Mouse (Mus musculus) left cerebral cortex, adult 18-20 months (tissue): ENCODE measurements around the gene Rad51d. TPM values are rescaled to one million over a fixed set of nuclear protein-coding genes. Genes with fewer than 3 reads are reported as not detected.
"Not testable (repeated sequence)": the region's sequence is repeated elsewhere in the genome, so short reads cannot be mapped to it uniquely, and the experiment has no call there.

ENCODE experiments used
- DNase-seq, 2 experiments: peaks; one replicate each; pipeline ENCODE4 v3.0.0; 2021 to 2022; ENCODE audit warnings: low spot score in 2 of 2, mixed read lengths in 1 of 2
- total RNA-seq, 2 experiments: library from RNA; stranded (reverse); gene quantifications; 2 replicates each; pipeline ENCODE4 v1.2.3; 2021

Rad51d gene
- total RNA-seq, 2 experiments from 2014 or later = 17.5 to 21.0 TPM

DNA sequence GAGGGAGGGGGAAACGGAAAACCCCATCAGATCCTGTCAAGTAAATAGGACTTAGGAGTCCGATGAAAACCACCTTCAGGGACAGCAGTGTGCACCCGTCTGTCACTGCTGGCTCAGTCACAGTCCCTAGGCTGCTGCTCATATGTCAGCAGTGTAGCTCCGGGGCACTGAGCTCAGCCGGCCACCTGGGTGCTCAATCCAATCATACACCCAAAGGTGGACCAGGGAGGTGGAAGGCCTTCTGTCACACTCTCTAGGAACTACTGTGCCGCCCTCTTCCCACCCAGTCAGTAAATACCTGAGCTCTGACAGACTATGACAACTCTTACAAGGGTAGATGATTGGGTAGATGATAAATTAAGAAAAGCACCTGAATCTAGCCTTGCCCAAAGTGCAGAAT, 29.7 kb downstream of the Rad51d start:
- no peak for DNase-seq

GRCm38 (mm10) chr11:82857307-82857848, 33.0 kb downstream of the Rad51d start:
- DNase-seq = no peak

DNA sequence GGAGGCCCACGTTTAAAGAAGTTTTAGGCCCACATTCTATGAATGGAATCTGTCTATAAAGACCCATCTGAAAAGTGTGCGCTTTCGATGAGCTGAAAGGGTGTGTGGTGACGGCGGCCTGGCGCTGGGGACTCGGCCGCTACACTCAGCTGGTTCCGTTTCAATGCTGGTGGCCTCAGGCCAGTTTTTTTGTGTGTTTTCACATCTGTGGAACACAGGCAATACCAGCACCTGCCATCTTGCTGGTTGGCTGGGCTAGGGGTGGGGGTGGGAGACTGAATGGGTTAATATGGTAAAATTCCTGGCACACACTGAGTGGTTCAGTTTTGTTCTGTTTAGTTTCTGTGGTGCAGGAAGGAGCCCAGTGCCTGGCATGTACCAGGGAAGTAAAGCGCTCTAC, 34.4 kb downstream of the Rad51d start:
- DNase-seq = no peak

DNA sequence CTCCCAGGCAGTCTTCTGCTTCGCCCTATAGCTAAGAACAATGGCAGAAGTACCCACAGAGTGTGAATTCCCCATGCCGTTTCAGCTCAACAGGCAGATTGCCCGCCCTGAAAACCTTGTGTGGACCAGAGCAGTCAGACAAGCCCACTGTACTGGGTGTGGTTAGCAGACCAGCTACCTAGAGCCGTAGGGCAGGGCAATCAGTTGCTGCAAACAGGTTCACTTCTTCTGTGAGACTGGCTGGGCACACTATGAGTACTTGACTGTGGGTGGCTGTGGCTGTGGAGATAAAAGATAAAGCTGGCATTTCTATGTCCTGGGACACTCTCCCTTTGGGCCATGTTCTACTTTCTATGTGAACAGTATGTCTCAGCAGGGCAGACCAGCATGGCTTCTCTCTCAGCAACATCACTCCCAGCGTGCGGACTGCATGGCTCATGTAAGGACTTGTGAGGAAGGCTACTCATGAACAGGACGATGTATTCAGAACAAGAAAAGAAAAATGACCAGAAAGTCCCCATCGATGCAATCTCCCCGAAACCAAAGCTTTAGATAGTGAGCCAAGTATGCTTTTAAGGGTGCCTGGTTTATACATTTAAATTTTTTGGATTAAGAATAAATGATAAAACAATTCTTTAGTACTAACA, 35.0 kb downstream of the Rad51d start:
- no peak for DNase-seq

DNA sequence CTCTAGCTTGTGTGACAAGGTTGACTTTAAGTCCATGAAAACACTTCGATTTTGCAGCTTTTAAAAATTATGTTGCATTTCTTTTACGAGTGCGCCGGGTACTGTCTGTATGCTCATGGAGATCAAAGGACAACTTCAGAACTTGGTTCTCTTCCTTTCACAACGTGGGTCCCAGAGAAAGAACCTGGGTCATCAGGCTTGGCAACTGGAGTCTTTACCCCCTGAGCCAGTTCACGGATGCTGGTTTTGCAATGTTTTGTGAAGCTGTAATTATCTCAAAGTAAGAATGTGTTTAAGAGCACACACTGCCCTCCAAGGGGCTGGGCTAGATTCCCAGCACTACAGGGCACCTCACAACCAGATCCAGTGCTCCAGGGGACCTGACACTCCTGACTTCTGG, 36.3 kb downstream of the Rad51d start:
- no peak for DNase-seq

- DNase-seq = no peak
These were observed 37.5 kb downstream of the Rad51d start for GRCm38 (mm10) chr11:82852958-82853357.

GRCm38 (mm10) chr11:82852540-82852939, 37.9 kb downstream of the Rad51d start:
- DNase-seq = no peak

DNA sequence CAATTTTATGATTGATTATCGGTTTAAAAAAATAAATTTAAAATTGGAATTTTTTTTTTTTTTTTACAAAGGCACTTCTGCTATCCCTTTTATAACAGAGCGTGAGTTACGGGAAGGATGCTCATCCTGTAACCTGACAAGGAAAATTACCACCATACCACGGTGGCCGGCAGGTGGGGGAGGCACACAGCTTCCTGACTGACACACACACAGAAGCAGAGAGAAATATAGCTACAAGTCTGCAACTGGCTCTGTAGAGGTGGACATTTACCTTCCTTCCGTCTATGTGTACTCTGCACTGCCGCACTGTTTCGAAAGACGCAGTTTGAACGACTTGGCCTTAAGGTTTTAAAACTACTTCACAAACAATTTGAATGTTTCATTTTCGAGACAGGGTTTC, 38.3 kb downstream of the Rad51d start:
- no peak for DNase-seq

DNA sequence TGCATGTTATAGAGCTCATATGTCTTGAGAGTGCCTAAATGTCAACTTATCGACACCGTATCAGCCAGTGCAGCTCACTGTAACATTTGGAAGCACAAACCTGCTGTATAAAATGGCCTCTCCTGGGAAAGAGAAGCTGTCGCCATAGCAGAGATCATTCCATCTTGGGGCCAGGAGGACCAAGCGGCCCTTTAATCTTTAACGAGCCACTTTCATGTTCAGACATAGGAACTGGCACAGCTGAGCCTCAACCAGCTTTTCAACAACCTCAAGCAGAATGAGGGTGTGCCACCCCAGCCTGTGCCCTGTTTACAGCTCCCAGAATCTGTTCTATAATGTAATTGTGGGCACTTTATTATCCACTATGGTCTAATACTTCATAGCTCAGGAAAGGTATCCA, 40.2 kb downstream of the Rad51d start:
- no peak for DNase-seq

GRCm38 (mm10) chr11:82847571-82848000, 42.8 kb downstream of the Rad51d start:
- DNase-seq = no peak

DNA sequence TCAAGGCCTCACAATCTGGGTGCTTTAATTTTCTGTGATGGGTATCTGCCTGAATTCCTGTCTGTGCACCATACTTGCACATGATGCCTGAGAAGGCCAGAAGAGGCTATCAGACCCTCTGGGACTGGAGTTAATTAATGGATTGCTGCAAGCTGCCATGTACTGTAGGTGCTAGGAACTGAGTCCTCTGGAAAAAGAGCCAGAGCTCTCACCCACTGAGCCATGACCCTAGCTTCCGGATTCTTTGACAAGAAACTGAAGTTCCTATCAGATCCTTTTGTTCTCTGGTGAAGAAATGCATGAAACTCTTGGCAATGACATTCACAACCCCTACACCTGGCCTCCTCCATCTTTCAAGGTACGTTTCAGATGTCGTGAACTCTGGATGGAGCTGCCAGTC, 43.5 kb downstream of the Rad51d start:
- DNase-seq = no peak

DNA sequence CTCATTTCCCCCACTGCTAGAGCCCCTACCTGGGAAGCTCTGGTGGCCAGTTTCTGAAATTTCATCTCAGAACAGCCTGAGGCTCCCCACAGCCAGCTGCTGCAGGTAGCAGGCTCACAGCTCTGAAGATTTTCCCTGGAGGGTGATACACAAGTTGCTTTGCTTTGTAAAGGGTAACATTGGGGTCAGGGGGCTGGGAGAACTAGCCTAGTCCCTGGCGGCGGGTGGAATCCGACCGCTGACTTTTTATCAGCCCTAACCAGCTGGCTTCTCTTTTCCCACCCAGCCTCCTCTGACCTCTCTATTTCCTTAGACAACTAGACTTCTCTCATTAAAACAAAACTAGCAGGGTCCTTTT, 44.4 kb downstream of the Rad51d start:
- DNase-seq = no peak

DNA sequence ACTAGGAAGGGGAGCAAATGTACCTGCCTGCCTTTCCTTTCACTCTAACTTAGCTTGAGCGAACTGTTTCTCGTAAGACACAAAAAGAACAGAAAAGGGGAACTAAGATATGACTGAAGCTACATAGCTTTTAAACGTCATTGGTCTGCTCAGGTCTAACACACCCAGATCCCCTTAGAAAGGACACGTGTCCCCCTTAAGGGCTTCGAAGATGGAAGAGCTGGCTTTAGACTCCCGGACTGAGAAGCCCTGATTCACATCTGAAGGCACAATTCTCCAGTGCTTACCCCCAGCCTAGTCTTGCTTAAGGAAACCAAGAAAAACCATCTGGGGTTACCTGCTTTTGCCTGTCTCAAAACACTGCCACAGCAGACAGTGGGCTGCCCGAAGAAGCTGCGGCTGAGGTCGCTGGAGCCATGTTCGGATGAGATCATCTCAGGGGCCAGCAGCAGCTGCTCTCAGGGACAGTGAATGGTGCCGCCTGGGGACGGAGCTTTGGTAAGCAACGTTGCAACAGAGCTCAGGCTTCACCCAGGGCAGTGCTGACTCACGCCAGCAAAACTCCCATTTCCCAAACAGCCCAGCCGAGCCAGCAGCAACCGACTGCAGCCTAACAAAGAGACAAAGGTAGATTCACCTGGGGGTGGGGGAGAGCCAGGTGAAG, 44.9 kb downstream of the Rad51d start:
- DNase-seq = peak in 1 of 2 experiments; percentile 46

- no peak for DNase-seq
These were observed 45.5 kb downstream of the Rad51d start for GRCm38 (mm10) chr11:82844771-82845414.

- DNase-seq = no peak
These were observed 51.9 kb downstream of the Rad51d start for GRCm38 (mm10) chr11:82838511-82838910.

DNA sequence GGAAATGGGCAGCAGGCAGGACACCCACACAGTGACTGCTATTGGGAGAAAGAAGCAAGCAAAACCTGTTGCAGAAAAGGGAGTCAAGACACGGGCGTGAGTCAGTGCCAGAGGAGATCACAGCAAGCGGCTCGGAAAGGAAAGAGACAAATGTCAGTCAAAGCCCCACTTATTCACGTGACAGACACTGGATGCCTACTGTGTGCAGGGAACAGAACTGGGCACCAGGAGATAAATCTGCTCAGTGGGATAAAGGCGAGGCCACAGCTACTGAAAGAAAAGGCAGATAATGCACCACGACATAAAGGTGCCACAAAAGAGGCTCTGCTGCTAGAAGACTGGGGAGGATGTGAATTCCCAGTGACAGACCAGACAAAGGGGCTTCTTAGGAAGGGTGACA, 52.6 kb downstream of the Rad51d start:
- no peak for DNase-seq

- no peak for DNase-seq
These were observed 53.2 kb downstream of the Rad51d start for GRCm38 (mm10) chr11:82837192-82837591.

DNA sequence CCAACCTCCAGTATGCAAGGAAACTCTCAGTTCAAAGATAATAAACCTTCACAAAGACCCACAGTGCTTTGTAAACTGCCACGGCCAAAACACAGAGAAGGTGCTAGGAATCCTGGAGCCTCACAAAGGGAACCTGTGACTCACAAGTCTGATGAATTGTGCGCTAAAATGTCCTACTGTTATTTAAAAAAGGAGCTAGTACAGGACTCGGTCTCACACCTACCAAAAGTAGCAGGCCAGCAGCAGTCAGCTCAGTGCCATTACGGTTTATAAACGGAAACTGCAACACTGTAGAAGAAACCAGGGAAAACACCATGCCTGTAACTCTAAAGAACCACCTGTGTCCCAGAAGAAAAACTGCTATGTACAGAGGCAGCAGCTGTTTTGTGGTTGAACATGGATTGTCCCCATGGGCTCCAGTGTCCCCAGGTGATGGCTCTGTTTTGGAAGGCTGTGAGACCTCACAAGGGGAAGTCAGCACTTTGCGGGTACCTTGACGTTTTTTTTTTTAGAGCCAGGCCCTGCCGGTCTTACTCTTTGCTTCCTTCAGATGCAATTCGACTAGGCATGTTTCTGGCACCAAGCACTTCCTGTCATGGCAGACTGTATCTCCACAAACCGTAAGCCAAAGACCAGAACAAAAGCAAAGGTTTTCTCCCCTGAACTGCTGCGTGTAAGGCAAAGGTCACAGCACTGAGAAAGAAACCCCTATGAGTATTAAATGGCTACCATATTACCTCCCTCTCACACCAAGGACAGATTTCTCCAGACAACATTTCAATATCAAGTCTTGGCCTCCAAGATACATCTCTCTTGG, 54.6 kb downstream of the Rad51d start:
- no peak for DNase-seq

- DNase-seq = not testable (repeated sequence)
These were observed 56.1 kb downstream of the Rad51d start for GRCm38 (mm10) chr11:82834359-82834758.

GRCm38 (mm10) chr11:82833929-82834328, 56.5 kb downstream of the Rad51d start:
- DNase-seq = no peak

- not testable (repeated sequence) for DNase-seq
These were observed 58.0 kb downstream of the Rad51d start for GRCm38 (mm10) chr11:82832402-82832801.
